Mouse (Mus musculus) bone marrow, adult 2 months (tissue): ENCODE data around the gene Slc25a11.

Source experiments
- CTCF ChIP-seq: fragments of 200-500 bp; IDR thresholded peaks from 2 replicates; pipeline ENCODE4 v1.5.1; 2011; ENCODE audit warnings: low read length, control low read depth; ENCODE audit not compliant: control insufficient read depth, insufficient read depth
- POLR2A ChIP-seq: fragments of 200-500 bp; IDR thresholded peaks from 2 replicates; pipeline ENCODE4 v1.6.1; 2011; ENCODE audit warnings: low read depth, mild to moderate bottlenecking, control low read depth, low read length, borderline replicate concordance; ENCODE audit not compliant: control insufficient read depth

DNA sequence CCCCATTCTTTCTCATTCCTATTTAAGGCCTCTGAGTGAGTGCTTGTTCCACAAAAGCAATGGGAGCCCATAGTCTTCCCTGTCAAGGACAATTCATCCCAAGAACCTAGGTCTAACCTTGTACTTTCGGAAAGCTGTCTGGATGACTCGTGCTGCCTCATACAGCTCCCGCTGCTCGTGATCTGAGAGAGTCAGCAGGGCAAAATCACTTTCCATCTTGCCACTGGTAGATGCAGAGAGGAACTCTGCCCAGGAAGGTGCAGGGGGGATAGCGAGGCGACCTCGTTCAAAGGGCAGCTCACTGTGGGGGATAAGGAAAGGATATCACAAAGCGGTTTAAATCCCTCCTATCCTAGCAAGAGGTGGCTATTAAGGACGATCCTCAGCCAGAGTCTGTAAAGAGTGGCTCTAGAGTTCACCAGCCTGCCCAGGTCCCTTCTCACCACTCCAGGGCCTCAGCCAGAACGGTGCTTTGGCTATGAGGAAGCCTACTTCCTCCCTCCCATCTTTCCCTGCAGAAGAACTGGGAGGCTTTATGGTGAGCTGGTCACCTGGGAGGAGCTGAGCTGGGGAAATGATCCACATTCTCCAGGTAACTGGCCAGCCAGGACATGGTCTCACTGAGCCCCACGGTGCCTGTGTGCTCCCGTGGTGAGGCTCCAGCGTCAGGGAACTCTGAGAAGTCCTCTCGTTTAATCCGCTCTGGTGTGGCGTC is 24.2 kb upstream of the Slc25a11 start:
- no peak for TF ChIP-seq CTCF
- no peak for TF ChIP-seq POLR2A
